Mouse (Mus musculus) midbrain, embryonic 14.5 days (tissue): ENCODE data around the gene Slc11a2. TPM values are rescaled to one million over a fixed set of nuclear protein-coding genes. Genes with fewer than 3 reads are reported as not detected.
A peak's percentile ranks its signal among the peaks of the same experiment; 100 is the strongest.
"Not testable (repeated sequence)": the region's sequence is repeated elsewhere in the genome, so short reads cannot be mapped to it uniquely, and the experiment has no call there.

ENCODE experiments used
- ATAC-seq: fragments of 200-750 bp; cut with Nextera tagmentation; 2 replicates; pipeline ENCODE4 v1.8.0; 2017; ENCODE audit warnings: moderate number of reproducible peaks, moderate library complexity; ENCODE audit not compliant: low FRiP score, low TSS enrichment
- DNase-seq: peaks from one replicate; pipeline ENCODE4 v3.0.0-alpha.2; 2015
- H3K27ac ChIP-seq: fragments of 300-500 bp; sonication (generic); replicated peaks from 2 replicates; pipeline ENCODE4 v1.5.1; 2014; ENCODE audit warnings: mild to moderate bottlenecking, low read depth, low read length, moderate library complexity
- H3K27me3 ChIP-seq: fragments of 300-500 bp; sonication (generic); 2 replicates; pipeline ENCODE4 v1.6.1; 2014; ENCODE audit warnings: low read length, control low read depth, mixed read lengths; ENCODE audit not compliant: control insufficient read depth, insufficient read depth
- H3K36me3 ChIP-seq: fragments of 300-500 bp; sonication (generic); 2 replicates; pipeline ENCODE4 v1.6.1; 2014; ENCODE audit warnings: low read length, control low read depth; ENCODE audit not compliant: control insufficient read depth, insufficient read depth
- H3K4me1 ChIP-seq: fragments of 300-500 bp; sonication (generic); 2 replicates; pipeline ENCODE4 v1.6.1; 2014; ENCODE audit warnings: mild to moderate bottlenecking, antibody characterized with exemption, low read length, control low read depth; ENCODE audit not compliant: control insufficient read depth, insufficient read depth
- H3K4me2 ChIP-seq: fragments of 300-500 bp; sonication (generic); 2 replicates; pipeline ENCODE4 v1.6.1; 2014; ENCODE audit warnings: mild to moderate bottlenecking, low read length, moderate library complexity
- H3K4me3 ChIP-seq: fragments of 300-500 bp; sonication (generic); replicated peaks from 2 replicates; pipeline ENCODE4 v1.5.1; 2014; ENCODE audit warnings: low read depth, low read length
- H3K9ac ChIP-seq: fragments of 300-500 bp; sonication (generic); replicated peaks from 2 replicates; pipeline ENCODE4 v1.6.1; 2014; ENCODE audit warnings: mild to moderate bottlenecking, low read length, moderate library complexity
- H3K9me3 ChIP-seq: fragments of 300-500 bp; sonication (generic); 2 replicates; pipeline ENCODE4 v1.6.1; 2016; ENCODE audit warnings: low read length, control low read depth, mixed read lengths; ENCODE audit not compliant: control insufficient read depth
- WGBS: fragments of 180-500 bp; shearing (Covaris S2); extraction: QIAGEN DNeasy Blood & Tissue Kit; methylation state at CpG from one replicate; pipeline ENCODE4 v1.1.7; 2014; 5-methylcytosine and 5-hydroxymethylcytosine counted together
- polyA plus RNA-seq: library from polyadenylated mRNA; unstranded; fragments of >200 nt; fragmentation: Nextera tagmentation; extraction: Ambion mirVana; gene quantifications from 2 replicates; pipeline ENCODE4 v1.2.1, GENCODE M21; 2014

Gene Slc11a2
- polyA plus RNA-seq, 1 experiment from 2014 or later, result 18.5 TPM

DNA sequence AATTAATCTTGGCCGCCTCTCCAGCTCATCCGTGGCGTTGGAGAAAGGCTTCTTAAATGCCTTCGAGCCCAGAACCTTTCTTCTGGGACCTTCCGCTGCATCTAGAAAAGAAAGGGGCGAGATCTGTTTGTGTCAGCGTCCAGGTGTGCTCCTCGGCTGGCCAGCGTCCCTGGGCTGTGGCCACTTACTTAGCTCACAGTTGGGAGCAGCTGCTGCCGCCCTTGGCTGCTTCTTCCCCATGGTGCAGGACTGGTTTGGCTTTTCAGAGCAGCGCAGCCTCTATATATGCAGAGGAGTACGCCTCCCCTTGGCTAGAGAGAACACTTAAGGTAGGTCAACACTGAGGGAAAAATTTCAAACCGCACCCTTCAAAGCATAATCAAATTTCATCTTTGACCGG is 956 bp downstream of the Slc11a2 start:
- Histone ChIP-seq H3K4me2 (peak overlapping the region; percentile 92), H3K27ac (no peak overlapping the region), H3K27me3 (peaks cover 22% of the 10 kb centered on the region), H3K9me3 (no peaks in the 10 kb centered on the region), H3K4me3 (peak overlapping the region; percentile 97), H3K4me1 (peaks cover 21% of the 10 kb centered on the region), H3K9ac (peak overlapping the region; percentile 16; the same call in 1 of the 2 replicates), H3K36me3 (no peaks in the 10 kb centered on the region)
- 3% methylated on average over 14 of the region's 14 CpGs for WGBS
- ATAC-seq (no peak), DNase-seq (peak; percentile 33)

- Histone ChIP-seq H3K36me3 (no peaks in the 10 kb centered on the region), H3K27me3 (peaks cover 22% of the 10 kb centered on the region), H3K4me3 (peak overlapping the region; percentile 97), H3K4me1 (peaks cover 21% of the 10 kb centered on the region), H3K27ac (peak overlapping the region; percentile 55; the same call in 1 of the 2 replicates), H3K9ac (peak overlapping the region; percentile 88), H3K9me3 (no peaks in the 10 kb centered on the region), H3K4me2 (peak overlapping the region; percentile 92)
- peak; percentile 96 for DNase-seq
- peak; percentile 99 for ATAC-seq
- 1% methylated on average over 65 of the region's 65 CpGs for WGBS
Observed at GRCm38 (mm10) chr15:100422899-100423860, 1.7 kb downstream of the Slc11a2 start.

GRCm38 (mm10) chr15:100422476-100422875 is 2.4 kb downstream of the Slc11a2 start:
- ATAC-seq (peak; percentile 68), DNase-seq (peak; percentile 61)
- whole genome bisulfite sequencing, result under 1% methylated on average over 43 of the region's 44 CpGs
- Histone ChIP-seq H3K4me2 (peak overlapping the region; percentile 92), H3K27ac (peak overlapping the region; percentile 55), H3K4me1 (peaks cover 21% of the 10 kb centered on the region), H3K27me3 (peaks cover 22% of the 10 kb centered on the region), H3K36me3 (no peaks in the 10 kb centered on the region), H3K9me3 (no peaks in the 10 kb centered on the region), H3K9ac (peak overlapping the region; percentile 88), H3K4me3 (peak overlapping the region; percentile 97)

- not testable (repeated sequence) for ATAC-seq
- H3K27ac ChIP-seq, result peak within 1 kb of the TSS; percentile 55
Observed at GRCm38 (mm10) chr15:100421758-100422197, 3.1 kb downstream of the Slc11a2 start, which contains the start of gene Gm5475. Gene Gm5475 (plus strand): TSS chr15:100422147.

GRCm38 (mm10) chr15:100421059-100421757 is 3.7 kb downstream of the Slc11a2 start:
- H3K4me1 ChIP-seq, result peaks cover 21% of the 10 kb centered on the region
- no peak for ATAC-seq
- 52% methylated on average over 8 of the region's 8 CpGs for WGBS
- no peak for DNase-seq
- no peaks in the 10 kb centered on the region for H3K9me3 ChIP-seq
- H3K9ac ChIP-seq, result 0 out of 2 replicates have a peak overlapping the region, but pooled peaks have one; percentile 88
- H3K36me3 ChIP-seq, result no peaks in the 10 kb centered on the region
- no peak overlapping the region for H3K27ac ChIP-seq
- peak overlapping the region; percentile 92 for H3K4me2 ChIP-seq
- H3K4me3 ChIP-seq, result peak overlapping the region; percentile 97; the same call in 1 of the 2 replicates
- peaks cover 22% of the 10 kb centered on the region for H3K27me3 ChIP-seq

More at GRCm38 (mm10) chr15:100421758-100422197, 3.1 kb downstream of the Slc11a2 start, which contains the start of gene Gm5475:
- peak within 1 kb of the TSS; percentile 92 for H3K4me2 ChIP-seq
- H3K36me3 ChIP-seq, DNase-seq, H3K9me3 ChIP-seq: not testable (repeated sequence)
- peak within 1 kb of the TSS; percentile 97 for H3K4me3 ChIP-seq
- H3K27me3 ChIP-seq, result peaks cover 22% of the 10 kb centered on the region
- peaks cover 21% of the 10 kb centered on the region for H3K4me1 ChIP-seq
- peak within 1 kb of the TSS; percentile 88 for H3K9ac ChIP-seq
- 27% methylated on average over 3 of the region's 3 CpGs for WGBS

- DNase-seq, result no peak
- H3K27ac ChIP-seq, result no peak overlapping the region
- H3K4me1 ChIP-seq, result peaks cover 21% of the 10 kb centered on the region
- no peaks in the 10 kb centered on the region for H3K9me3 ChIP-seq
- 69% methylated on average over 9 of the region's 9 CpGs for WGBS
- no peak for ATAC-seq
- H3K4me2 ChIP-seq, result no peak overlapping the region
- H3K27me3 ChIP-seq, result peaks cover 18% of the 10 kb centered on the region
- H3K36me3 ChIP-seq, result no peaks in the 10 kb centered on the region
- H3K9ac ChIP-seq, result no peak overlapping the region
- no peak overlapping the region for H3K4me3 ChIP-seq
Observed at GRCm38 (mm10) chr15:100419901-100420745, 4.7 kb downstream of the Slc11a2 start.

DNA sequence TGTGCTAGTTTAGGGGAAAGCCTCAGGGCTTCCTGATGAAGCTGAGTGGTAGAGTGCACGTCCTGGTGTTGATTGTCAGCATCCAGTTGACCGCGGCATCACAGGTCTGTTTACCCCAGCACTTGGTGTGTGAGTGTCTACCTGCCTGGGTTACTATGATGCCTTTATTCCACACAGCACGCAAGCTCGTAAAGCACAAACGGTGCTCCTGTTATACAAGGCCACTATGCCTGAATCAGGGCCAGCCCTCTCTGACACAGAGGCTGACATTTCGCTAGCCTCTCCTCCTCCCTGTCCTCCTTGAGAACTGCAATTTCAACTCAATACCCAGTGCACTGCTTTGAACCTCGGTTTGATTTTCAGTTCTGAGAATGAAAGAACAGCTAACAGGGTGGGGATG is 5.6 kb downstream of the Slc11a2 start:
- no peak overlapping the region for H3K9ac ChIP-seq
- no peaks in the 10 kb centered on the region for H3K9me3 ChIP-seq
- H3K4me3 ChIP-seq, result no peak overlapping the region
- peaks cover 21% of the 10 kb centered on the region for H3K4me1 ChIP-seq
- H3K4me2 ChIP-seq, result no peak overlapping the region
- ATAC-seq (no peak), DNase-seq (no peak)
- H3K27ac ChIP-seq, result no peak overlapping the region
- peaks cover 10% of the 10 kb centered on the region for H3K27me3 ChIP-seq
- WGBS, result 79% methylated on average over 8 of the region's 8 CpGs
- no peaks in the 10 kb centered on the region for H3K36me3 ChIP-seq
